Mouse (Mus musculus) CH12.LX (cell line): ENCODE measurements around the gene Vwf.

ENCODE experiments used
- CTCF ChIP-seq, 2 experiments: IDR thresholded peaks in 1 of 2; conservative IDR thresholded peaks in 1 of 2; 2 replicates each; pipeline ENCODE4 v1.5.1; 2011 to 2012; ENCODE audit warnings: low read depth in 2 of 2, low read length in 2 of 2, improper control_type of control experiment in 1 of 2, inconsistent platforms in 1 of 2, mild to moderate bottlenecking in 1 of 2, moderate library complexity in 1 of 2
- POLR2A ChIP-seq: IDR thresholded peaks from 2 replicates; pipeline ENCODE4 v1.6.1; 2011; ENCODE audit warnings: low read depth, mild to moderate bottlenecking, improper control_type of control experiment, low read length
- POLR2AphosphoS2 ChIP-seq: IDR thresholded peaks from 2 replicates; pipeline ENCODE4 v1.6.1; 2011; ENCODE audit warnings: low read depth, low read length, improper control_type of control experiment
- RAD21 ChIP-seq: IDR thresholded peaks from 2 replicates; pipeline ENCODE4 v1.6.1; 2011; ENCODE audit warnings: low read depth, mild to moderate bottlenecking, low read length, improper control_type of control experiment, moderate library complexity
- SMC3 ChIP-seq: IDR thresholded peaks from 2 replicates; pipeline ENCODE4 v1.6.1; 2011; ENCODE audit warnings: low read depth, low read length, improper control_type of control experiment
- ZNF384 ChIP-seq: IDR thresholded peaks from 2 replicates; pipeline ENCODE4 v1.6.1; 2012; ENCODE audit warnings: low read depth, low read length, improper control_type of control experiment, inconsistent platforms

DNA sequence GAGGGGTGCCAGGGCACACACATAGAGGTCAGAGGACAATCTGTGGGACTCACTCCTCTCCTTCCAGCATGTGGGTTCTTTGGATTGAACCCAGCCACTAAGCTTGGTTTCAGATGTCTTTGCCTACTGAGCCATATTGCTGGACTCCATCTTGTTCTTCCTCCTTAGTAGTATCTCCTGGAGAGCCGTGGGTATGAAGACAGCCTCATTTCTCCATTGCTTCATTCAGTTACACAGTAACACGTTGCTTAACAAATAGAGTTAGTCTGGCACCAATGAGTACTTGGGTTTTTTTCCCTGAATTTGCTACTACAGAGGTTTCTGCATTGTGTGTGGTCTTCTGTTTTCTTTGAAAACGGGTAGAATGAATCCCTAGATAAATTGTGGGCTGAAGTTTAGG is 20.5 kb upstream of the Vwf start:
- TF ChIP-seq POLR2A (no peak), CTCF (conservative IDR thresholded peaks at IDR 0.05 in 1 of 2, IDR thresholded peaks at IDR 0.05 in 1 of 2; ENCODE audit: low read depth in 2 of 2, low read length in 2 of 2) (no peak), SMC3 (no peak), ZNF384 (no peak), RAD21 (no peak), POLR2AphosphoS2 (no peak)
